Comparison of ENCODE assay signal across 8 mouse cellular contexts in the genomic region with DNA sequence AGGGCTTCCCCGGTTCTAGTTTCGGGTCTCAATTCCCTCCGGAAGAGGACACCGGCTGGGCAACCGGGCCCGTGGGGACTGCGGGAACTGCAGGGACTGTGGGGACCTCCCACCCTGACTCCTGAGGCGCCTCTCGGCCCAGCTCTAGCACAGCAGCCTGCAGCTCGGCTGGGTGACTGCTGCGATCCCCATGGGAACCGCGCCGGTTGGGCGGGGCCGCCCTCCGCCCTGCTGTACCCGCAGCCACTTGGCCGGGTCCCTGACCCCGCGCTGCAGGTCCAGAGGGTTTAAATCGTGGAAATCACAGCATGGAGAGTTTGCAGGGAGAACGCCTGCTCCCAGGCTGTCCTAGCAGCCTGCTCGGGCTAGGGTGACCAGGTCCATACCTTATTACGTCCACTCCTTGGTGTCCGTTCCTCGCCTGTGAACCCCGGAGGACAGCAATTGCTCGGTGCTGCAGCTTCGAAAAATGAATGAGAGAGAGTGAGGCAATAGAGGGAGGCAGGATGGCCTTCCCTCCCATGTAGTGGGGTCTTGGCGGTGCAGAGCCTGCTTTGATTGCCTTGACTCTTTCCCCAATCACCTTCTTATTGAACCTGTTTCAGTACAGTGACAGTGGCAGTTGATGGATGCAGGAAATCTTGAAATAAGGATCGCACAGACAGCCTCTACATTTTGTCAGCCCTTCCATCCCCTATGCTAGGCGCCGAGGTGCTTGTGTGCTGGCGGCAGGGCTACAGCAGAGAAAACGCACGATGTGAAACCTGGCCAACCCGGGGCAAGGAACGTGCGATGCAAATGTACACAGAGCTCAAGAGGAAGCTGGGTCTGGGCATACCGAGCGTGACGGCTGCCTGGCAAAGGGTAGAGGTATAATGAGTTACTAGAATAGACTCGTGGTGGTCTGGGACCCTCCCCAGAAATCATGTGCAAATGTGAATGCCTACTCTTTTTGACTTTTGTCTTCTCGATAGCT. TPM values are rescaled to one million over a fixed set of nuclear protein-coding genes. Genes with fewer than 3 reads are reported as not detected.
DNase-seq lines count a peak whose midpoint lies in the region; ATAC-seq lines count a peak whose summit lies in the region.

Gene Cdkl1, minus strand, starts transcription at position 738 of the 976 bp plus-strand sequence.

- H3K9me3 ChIP-seq in intestine, embryonic 14.5 days (ENCODE audit: control insufficient read depth, low read length): no peaks in the 10 kb centered on the region

- ATAC-seq in intestine, embryonic 14.5 days (replicated peaks; ENCODE audit: low FRiP score, low TSS enrichment, low read depth): peak; percentile 90
- peak; percentile 94 for ATAC-seq in megakaryocyte progenitor cell, adult 5-6 weeks (replicated peaks; ENCODE audit: poor library complexity)

- peak within 1 kb of the TSS; percentile 91 for H3K4me2 ChIP-seq in intestine, embryonic 14.5 days (ENCODE audit: low read length)

- peak; percentile 89 for DNase-seq in adrenal gland, postnatal 14 days
- DNase-seq in embryo, embryonic 9.5 days (ENCODE audit: extremely low spot score): peak; percentile 61
- DNase-seq in gastrocnemius, postnatal 36 days: peak; percentile 29 to 36
- peak; percentile 79 for DNase-seq in intestine, embryonic 14.5 days (ENCODE audit: low spot score)
- DNase-seq in left cerebral cortex, postnatal 25 days (ENCODE audit: low spot score in 2 of 2): peak; percentile 68 to 74
- peak; percentile 70 for DNase-seq in right cerebral cortex, postnatal 25 days
- DNase-seq in urinary bladder, postnatal 36 days (ENCODE audit: low spot score in 2 of 2): peak; percentile 30 to 53

- no peaks in the 10 kb centered on the region for H3K36me3 ChIP-seq in intestine, embryonic 14.5 days (ENCODE audit: control insufficient read depth, insufficient read depth, low read length)

- H3K4me3 ChIP-seq in intestine, embryonic 14.5 days (ENCODE audit: low read depth, low read length): peak within 1 kb of the TSS; percentile 42

- no peaks in the 10 kb centered on the region for H3K4me1 ChIP-seq in intestine, embryonic 14.5 days (replicated peaks; ENCODE audit: control insufficient read depth, insufficient read depth, low read length)

- 2% methylated on average over 45 of the region's 45 CpGs for WGBS in intestine, embryonic 14.5 days

- H3K9ac ChIP-seq in intestine, embryonic 14.5 days (ENCODE audit: low read length): peak within 1 kb of the TSS; percentile 8

- H3K27me3 ChIP-seq in intestine, embryonic 14.5 days (replicated peaks; ENCODE audit: control insufficient read depth, insufficient read depth, low read length): 0 out of 2 replicates have a peak, but pooled peaks cover 3% of the 10 kb centered on the region

- intact Hi-C loops in gastrocnemius, postnatal 36 days (cut with DNase I): no loop called here
- intact Hi-C loops in left cerebral cortex, postnatal 25 days (cut with DNase I): no loop called here

- H3K27ac ChIP-seq in intestine, embryonic 14.5 days (ENCODE audit: low read depth): no peak within 1 kb of the TSS

RNA-seq across cellular contexts. Expression of gene Cdkl1, which starts in this region (rescaled TPM):
- 3.0 and 5.0 TPM in 2 replicates for total RNA-seq in adrenal gland, postnatal 14 days (2021)
- under 1 TPM; 0.54 to 0.94 TPM for total RNA-seq in gastrocnemius, postnatal 36 days (2021)
- polyA plus RNA-seq in intestine, embryonic 14.5 days (2014; fragmentation: Nextera tagmentation; extraction: Ambion mirVana): 0.92 and 1.5 TPM in 2 replicates
- 10 to 100 TPM; 25.0 to 27.8 TPM for total RNA-seq in left cerebral cortex, postnatal 25 days (2021)
- total RNA-seq in megakaryocyte progenitor cell, adult 5-6 weeks (2015): not detected in 2 replicates
- total RNA-seq in megakaryocyte progenitor cell, adult 5-6 weeks (2017): not detected in 2 replicates

Comparison
In these comparisons a context has a peak if more than half of its experiments do, and no peak if none do; other contexts are left out.
1. Peak in DNase-seq in gastrocnemius, postnatal 36 days; RNA of the gene not detected or under 1 TPM.
2. Peak in ATAC-seq in megakaryocyte progenitor cell, adult 5-6 weeks; RNA of the gene not detected or under 1 TPM.
3. DNase-seq: peak in every context shown above with its lines; median percentile 89 in adrenal gland, postnatal 14 days; 79 in intestine, embryonic 14.5 days; 71 in left cerebral cortex, postnatal 25 days; 70 in right cerebral cortex, postnatal 25 days; 61 in embryo, embryonic 9.5 days; 42 in urinary bladder, postnatal 36 days; 32 in gastrocnemius, postnatal 36 days.